Comparison of ENCODE assay signal across 7 mouse cellular contexts in genomic region chr11:88895235-88895634, GRCm38 (mm10). TPM values are rescaled to one million over a fixed set of nuclear protein-coding genes. Genes with fewer than 3 reads are reported as not detected.
DNase-seq lines count a peak whose midpoint lies in the region; ATAC-seq and TF ChIP-seq lines count a peak whose summit lies in the region.
"Not testable (repeated sequence)": the region's sequence is repeated elsewhere in the genome, so short reads cannot be mapped to it uniquely, and the experiment has no call there.

No protein-coding gene starts in this region.

- not testable (repeated sequence) for TF ChIP-seq POLR2A in thymus, adult 2 months (IDR thresholded peaks at IDR 0.05; ENCODE audit: control insufficient read depth, extremely low read depth, insufficient read depth, low read length, poor library complexity)

- TF ChIP-seq EP300 in liver, postnatal 0 days (IDR thresholded peaks at IDR 0.05; ENCODE audit: low read depth): not testable (repeated sequence)

- not testable (repeated sequence) for H3K9ac ChIP-seq in forebrain, postnatal 0 days; heart, embryonic 14.5 days (ENCODE audit: low read length); liver, postnatal 0 days (replicated peaks)

- H3K36me3 ChIP-seq in forebrain, postnatal 0 days (ENCODE audit: insufficient read depth); heart, embryonic 14.5 days (ENCODE audit: control insufficient read depth, insufficient read depth, low read length); liver, postnatal 0 days (replicated peaks; ENCODE audit: insufficient read depth, low read length); thymus, adult 2 months (ENCODE audit: control insufficient read depth, insufficient read depth, low read length): not testable (repeated sequence)

- H3K4me3 ChIP-seq in forebrain, postnatal 0 days (ENCODE audit: low read depth, low read length): not testable (repeated sequence)
- peak overlapping the region; percentile 15 to 28; a peak in 2 of 4 replicates for H3K4me3 ChIP-seq in heart, embryonic 14.5 days (ENCODE audit: control insufficient read depth in 1 of 2, insufficient read depth in 1 of 2, low read depth in 1 of 2, low read length in 2 of 2)
- H3K4me3 ChIP-seq in liver, postnatal 0 days (ENCODE audit: low read depth, low read length): 0 out of 2 replicates have a peak overlapping the region, but pooled peaks have one; percentile 25
- peak overlapping the region; percentile 54 for H3K4me3 ChIP-seq in thymus, adult 2 months (ENCODE audit: control insufficient read depth, insufficient read depth, low read length)

- WGBS in forebrain, postnatal 0 days: 59% methylated on average over 15 of the region's 20 CpGs
- WGBS in heart, embryonic 14.5 days: 35% methylated on average over 14 of the region's 20 CpGs
- 51% methylated on average over 14 of the region's 20 CpGs for WGBS in liver, postnatal 0 days (ENCODE audit: insufficient replicate concordance)
- WGBS in thymus, adult 2 months: 49% methylated on average over 15 of the region's 20 CpGs

- TF ChIP-seq CTCF in forebrain, postnatal 0 days (IDR thresholded peaks at IDR 0.05; ENCODE audit: low read depth); liver, postnatal 0 days (IDR thresholded peaks at IDR 0.05; ENCODE audit: low read depth); thymus, adult 2 months (IDR thresholded peaks at IDR 0.05; ENCODE audit: borderline replicate concordance, control insufficient read depth, extremely low read depth, insufficient read depth, low read length, poor library complexity): not testable (repeated sequence)

- not testable (repeated sequence) for H3K27ac ChIP-seq in forebrain, postnatal 0 days (ENCODE audit: low read depth, low read length); heart, embryonic 14.5 days (replicated peaks in 1 of 2; ENCODE audit: control insufficient read depth in 1 of 2, insufficient read depth in 1 of 2, low read depth in 2 of 2, low read length in 2 of 2); liver, postnatal 0 days (ENCODE audit: low read depth); thymus, adult 2 months (ENCODE audit: control insufficient read depth, insufficient read depth, low read length)

- peak; percentile 68 for DNase-seq in cerebellum, adult 9-11 months
- DNase-seq in forebrain, postnatal 0 days; liver, postnatal 0 days: not testable (repeated sequence)
- peak; percentile 26 for DNase-seq in layer of hippocampus, adult 11-12 months (ENCODE audit: low spot score)
- peak; percentile 24 for DNase-seq in ovary, postnatal 36 days (ENCODE audit: low spot score)
- DNase-seq in thymus, adult 2 months: peak; percentile 33

- 0 out of 2 replicates have a peak overlapping the region, but pooled peaks have one; percentile 19 for H3K4me2 ChIP-seq in forebrain, postnatal 0 days (ENCODE audit: low read depth)
- peak overlapping the region; percentile 36 for H3K4me2 ChIP-seq in heart, embryonic 14.5 days (ENCODE audit: low read length)
- peak overlapping the region; percentile 19; the same call in 1 of the 2 replicates for H3K4me2 ChIP-seq in liver, postnatal 0 days (ENCODE audit: low read depth, low read length)

- not testable (repeated sequence) for H3K4me1 ChIP-seq in forebrain, postnatal 0 days (ENCODE audit: insufficient read depth); heart, embryonic 14.5 days (ENCODE audit: control insufficient read depth in 2 of 2, insufficient read depth in 2 of 2, low read length in 2 of 2); liver, postnatal 0 days (ENCODE audit: insufficient read depth); thymus, adult 2 months (replicated peaks; ENCODE audit: control insufficient read depth, insufficient read depth, low read length)

- H3K27me3 ChIP-seq in forebrain, postnatal 0 days (ENCODE audit: insufficient read depth, low read length); heart, embryonic 14.5 days (ENCODE audit: control insufficient read depth, insufficient read depth, low read length); liver, postnatal 0 days (ENCODE audit: insufficient read depth, low read length); thymus, adult 2 months (ENCODE audit: control insufficient read depth, insufficient read depth, low read length): not testable (repeated sequence)

- H3K9me3 ChIP-seq in forebrain, postnatal 0 days (ENCODE audit: low read length); heart, embryonic 14.5 days (ENCODE audit: control insufficient read depth, low read length); liver, postnatal 0 days (ENCODE audit: low read length): not testable (repeated sequence)

- not testable (repeated sequence) for ATAC-seq in forebrain, postnatal 0 days; heart, embryonic 14.5 days (ENCODE audit: insufficient number of reproducible peaks, insufficient read depth, low FRiP score, low read depth); liver, postnatal 0 days

RNA-seq across cellular contexts. Expression of gene Akap1, which starts 30.8 kb away (rescaled TPM):
- total RNA-seq in forebrain, postnatal 0 days (2014; rRNA removed): 53.2 and 60.7 TPM in 2 replicates
- polyA plus RNA-seq in forebrain, postnatal 0 days (2015; fragmentation: Nextera tagmentation; extraction: Ambion mirVana): 24.5 and 28.6 TPM in 2 replicates
- polyA plus RNA-seq in heart, embryonic 14.5 days (2014; fragmentation: Nextera tagmentation; extraction: Ambion mirVana): 40.5 and 42.0 TPM in 2 replicates
- 14.2 and 14.5 TPM in 2 replicates for polyA plus RNA-seq in liver, postnatal 0 days (2015; fragmentation: Nextera tagmentation; extraction: Ambion mirVana)
- 33.6 and 41.3 TPM in 2 replicates for polyA plus RNA-seq in thymus, adult 2 months (2012; rRNA removed)
